Mouse (Mus musculus) embryonic facial prominence, embryonic 13.5 days (tissue): ENCODE results near the gene Hoxa7. TPM values are rescaled to one million over a fixed set of nuclear protein-coding genes. Genes with fewer than 3 reads are reported as not detected.

ENCODE experiments used
- ATAC-seq: fragments of 200-750 bp; cut with Nextera tagmentation; 2 replicates; pipeline ENCODE4 v1.8.0; 2017; ENCODE audit warnings: low read depth; ENCODE audit not compliant: insufficient number of reproducible peaks, insufficient read depth, low FRiP score, low TSS enrichment
- H3K27ac ChIP-seq: fragments of 300-500 bp; sonication (generic); 2 replicates; pipeline ENCODE4 v1.5.1; 2015; ENCODE audit warnings: moderate library complexity, mild to moderate bottlenecking, inconsistent platforms
- H3K27me3 ChIP-seq: fragments of 300-500 bp; sonication (generic); 2 replicates; pipeline ENCODE4 v1.6.1; 2015; ENCODE audit warnings: mild to moderate bottlenecking, inconsistent platforms
- H3K36me3 ChIP-seq: fragments of 300-500 bp; sonication (generic); 2 replicates; pipeline ENCODE4 v1.6.1; 2015; ENCODE audit warnings: mild to moderate bottlenecking, inconsistent platforms
- H3K4me1 ChIP-seq: fragments of 300-500 bp; sonication (generic); 2 replicates; pipeline ENCODE4 v1.6.1; 2015; ENCODE audit warnings: inconsistent platforms
- H3K4me2 ChIP-seq: fragments of 300-500 bp; sonication (generic); 2 replicates; pipeline ENCODE4 v1.6.1; 2015; ENCODE audit warnings: moderate library complexity, mild to moderate bottlenecking, inconsistent platforms
- H3K4me3 ChIP-seq: fragments of 300-500 bp; sonication (generic); 2 replicates; pipeline ENCODE4 v1.5.1; 2015; ENCODE audit warnings: mild to moderate bottlenecking, inconsistent platforms
- H3K9ac ChIP-seq: fragments of 300-500 bp; sonication (generic); 2 replicates; pipeline ENCODE4 v1.6.1; 2015; ENCODE audit warnings: mild to moderate bottlenecking, inconsistent platforms
- H3K9me3 ChIP-seq: fragments of 300-500 bp; sonication (generic); 2 replicates; pipeline ENCODE4 v1.6.1; 2016; ENCODE audit warnings: inconsistent platforms
- WGBS: fragments of 180-500 bp; shearing (Covaris S2); methylation state at CpG from one replicate; pipeline ENCODE4 v1.1.7; 2015; ENCODE audit warnings: mixed read lengths; 5-methylcytosine and 5-hydroxymethylcytosine counted together
- polyA plus RNA-seq: library from polyadenylated mRNA; unstranded; fragments of >200 nt; fragmentation: Nextera tagmentation; extraction: Ambion mirVana; gene quantifications from 2 replicates; pipeline ENCODE4 v1.2.1, GENCODE M21; 2015

Hoxa7 gene
- polyA plus RNA-seq, 1 experiment from 2014 or later = not detected

- Histone ChIP-seq H3K4me2 (no peak overlapping the region), H3K4me1 (no peaks in the 10 kb centered on the region), H3K9ac (no peak overlapping the region), H3K27ac (no peak overlapping the region), H3K9me3 (no peaks in the 10 kb centered on the region), H3K36me3 (no peaks in the 10 kb centered on the region), H3K27me3 (peaks cover 100% of the 10 kb centered on the region), H3K4me3 (no peak overlapping the region)
- 2% methylated on average over 3 of the region's 3 CpGs for WGBS
- ATAC-seq = no peak
Observed at GRCm38 (mm10) chr6:52180726-52181125, 40.9 kb downstream of the Hoxa7 start.

- Histone ChIP-seq H3K9me3 (no peaks in the 10 kb centered on the region), H3K36me3 (no peaks in the 10 kb centered on the region), H3K27me3 (peaks cover 100% of the 10 kb centered on the region), H3K4me2 (no peak overlapping the region), H3K27ac (no peak overlapping the region), H3K4me1 (no peaks in the 10 kb centered on the region), H3K9ac (no peak overlapping the region), H3K4me3 (no peak overlapping the region)
- 1% methylated on average over 11 of the region's 11 CpGs for WGBS
- no peak for ATAC-seq
Observed at GRCm38 (mm10) chr6:52180213-52180710, 41.4 kb downstream of the Hoxa7 start.

DNA sequence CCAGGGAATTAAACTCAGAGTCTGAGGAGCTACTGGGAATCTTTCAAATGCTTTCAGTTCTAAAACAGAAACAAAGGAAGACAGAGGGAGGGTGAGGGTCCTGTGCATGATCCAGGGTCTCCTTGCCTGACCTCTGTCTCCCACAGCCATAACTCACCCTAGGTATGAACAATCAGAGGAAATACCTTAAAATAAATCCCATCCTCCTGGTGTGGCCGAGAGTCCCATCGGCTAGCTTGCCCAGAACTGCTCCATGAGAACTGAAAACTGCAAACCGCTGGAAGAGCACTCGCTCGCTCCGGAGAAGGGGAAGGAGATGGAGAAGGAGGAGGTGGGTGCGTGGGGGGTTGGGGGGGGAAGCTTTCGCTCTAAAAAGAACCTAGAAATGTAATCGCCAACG is 42.0 kb downstream of the Hoxa7 start:
- Histone ChIP-seq H3K9me3 (no peaks in the 10 kb centered on the region), H3K27me3 (peaks cover 100% of the 10 kb centered on the region), H3K9ac (no peak overlapping the region), H3K36me3 (no peaks in the 10 kb centered on the region), H3K4me3 (no peak overlapping the region), H3K27ac (no peak overlapping the region), H3K4me1 (no peaks in the 10 kb centered on the region), H3K4me2 (no peak overlapping the region)
- 2% methylated on average over 10 of the region's 10 CpGs for WGBS
- ATAC-seq = no peak

GRCm38 (mm10) chr6:52178918-52179665 is 42.6 kb downstream of the Hoxa7 start:
- Histone ChIP-seq H3K9ac (no peak overlapping the region), H3K4me3 (no peak overlapping the region), H3K9me3 (no peaks in the 10 kb centered on the region), H3K4me2 (no peak overlapping the region), H3K27me3 (peaks cover 99% of the 10 kb centered on the region), H3K36me3 (no peaks in the 10 kb centered on the region), H3K27ac (no peak overlapping the region), H3K4me1 (no peaks in the 10 kb centered on the region)
- WGBS = 0% methylated on average over 4 of the region's 4 CpGs
- ATAC-seq = no peak

GRCm38 (mm10) chr6:52177806-52178205 is 43.8 kb downstream of the Hoxa7 start:
- no peak for ATAC-seq
- Histone ChIP-seq H3K4me3 (no peak overlapping the region), H3K36me3 (no peaks in the 10 kb centered on the region), H3K9me3 (no peaks in the 10 kb centered on the region), H3K4me2 (no peak overlapping the region), H3K9ac (no peak overlapping the region), H3K27me3 (peaks cover 99% of the 10 kb centered on the region), H3K4me1 (peaks cover 1% of the 10 kb centered on the region; the same call in 1 of the 2 replicates), H3K27ac (no peak overlapping the region)
- WGBS = 1% methylated on average over 9 of the region's 9 CpGs

- WGBS = under 1% methylated on average over 36 of the region's 36 CpGs
- peaks cover 99% of the 10 kb centered on the region for H3K27me3 ChIP-seq
- no peak within 1 kb of the TSS for H3K4me3 ChIP-seq
- no peak within 1 kb of the TSS for H3K27ac ChIP-seq
- H3K4me2 ChIP-seq = no peak within 1 kb of the TSS
- peaks cover 7% of the 10 kb centered on the region for H3K4me1 ChIP-seq
- no peak for ATAC-seq
- H3K9me3 ChIP-seq = no peaks in the 10 kb centered on the region
- no peaks in the 10 kb centered on the region for H3K36me3 ChIP-seq
- H3K9ac ChIP-seq = no peak within 1 kb of the TSS
Observed at GRCm38 (mm10) chr6:52177061-52177735, 44.5 kb downstream of the Hoxa7 start, which contains the start of gene 5730596B20Rik. Gene 5730596B20Rik (plus strand): TSS chr6:52177498.

DNA sequence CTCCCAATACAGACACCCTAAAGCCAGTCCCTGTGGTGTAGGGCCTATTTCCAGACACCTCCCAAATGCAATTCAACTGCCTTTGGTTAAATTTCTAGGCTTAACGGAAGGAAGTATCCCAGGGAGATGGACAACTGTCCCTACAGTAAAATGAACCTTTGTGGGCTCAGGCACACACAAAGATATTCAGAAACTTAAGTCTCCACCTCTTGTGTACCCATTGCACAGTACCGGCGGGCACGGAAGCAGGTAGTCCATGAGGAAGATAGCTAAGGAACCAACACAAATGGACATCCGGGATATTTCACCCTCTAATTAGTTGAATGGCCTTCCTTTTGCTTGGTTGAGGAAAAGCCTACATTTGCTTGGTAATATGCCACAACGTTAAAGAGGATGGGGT is 45.3 kb downstream of the Hoxa7 start:
- H3K27ac ChIP-seq = no peak overlapping the region
- peaks cover 7% of the 10 kb centered on the region for H3K4me1 ChIP-seq
- H3K4me2 ChIP-seq = no peak overlapping the region
- ATAC-seq = no peak
- no peaks in the 10 kb centered on the region for H3K9me3 ChIP-seq
- peaks cover 99% of the 10 kb centered on the region for H3K27me3 ChIP-seq
- H3K9ac ChIP-seq = no peak overlapping the region
- no peaks in the 10 kb centered on the region for H3K36me3 ChIP-seq
- 0% methylated on average over 6 of the region's 6 CpGs for WGBS
- H3K4me3 ChIP-seq = no peak overlapping the region

DNA sequence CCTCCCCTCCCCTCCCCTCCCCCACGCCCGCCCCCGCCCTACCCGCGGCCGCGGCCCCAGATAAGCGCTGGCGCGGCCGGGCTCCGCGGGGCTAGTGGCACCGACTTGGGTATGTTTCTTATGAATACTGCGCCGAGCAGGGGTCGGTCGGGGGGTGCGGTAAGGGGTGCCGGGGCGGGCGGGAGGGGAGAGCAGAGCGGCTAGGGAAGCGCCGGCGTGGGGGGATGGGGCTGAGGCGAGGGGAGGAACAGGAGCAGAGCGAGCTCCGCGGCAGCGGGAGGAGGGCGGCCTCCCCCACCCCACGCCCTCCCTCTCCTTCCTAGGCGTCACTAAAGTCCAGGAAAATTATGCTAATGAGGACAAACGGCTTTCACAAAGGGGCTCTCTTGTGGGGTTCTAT is 45.8 kb downstream of the Hoxa7 start:
- no peak overlapping the region for H3K4me2 ChIP-seq
- 0% methylated on average over 24 of the region's 35 CpGs for WGBS
- H3K27me3 ChIP-seq = peaks cover 99% of the 10 kb centered on the region
- no peaks in the 10 kb centered on the region for H3K36me3 ChIP-seq
- H3K4me1 ChIP-seq = peaks cover 7% of the 10 kb centered on the region
- H3K9ac ChIP-seq = no peak overlapping the region
- no peak overlapping the region for H3K27ac ChIP-seq
- no peak for ATAC-seq
- H3K9me3 ChIP-seq = no peaks in the 10 kb centered on the region
- H3K4me3 ChIP-seq = peak overlapping the region; percentile 11; the same call in 1 of the 2 replicates

- Histone ChIP-seq H3K9ac (no peak overlapping the region), H3K36me3 (no peaks in the 10 kb centered on the region), H3K9me3 (no peaks in the 10 kb centered on the region), H3K4me1 (peaks cover 10% of the 10 kb centered on the region), H3K4me3 (peak overlapping the region; percentile 11; the same call in 1 of the 2 replicates), H3K4me2 (no peak overlapping the region), H3K27me3 (peaks cover 99% of the 10 kb centered on the region), H3K27ac (no peak overlapping the region)
- no peak for ATAC-seq
- WGBS = under 1% methylated on average over 40 of the region's 41 CpGs
Observed at GRCm38 (mm10) chr6:52174968-52175751, 46.5 kb downstream of the Hoxa7 start.

- Histone ChIP-seq H3K4me1 (peaks cover 12% of the 10 kb centered on the region), H3K27me3 (peaks cover 99% of the 10 kb centered on the region), H3K4me3 (no peak overlapping the region), H3K36me3 (no peaks in the 10 kb centered on the region), H3K4me2 (no peak overlapping the region), H3K9ac (no peak overlapping the region), H3K9me3 (no peaks in the 10 kb centered on the region), H3K27ac (no peak overlapping the region)
- 2% methylated on average over 4 of the region's 4 CpGs for WGBS
- ATAC-seq = no peak
Observed at GRCm38 (mm10) chr6:52173648-52174047, 48.0 kb downstream of the Hoxa7 start.

DNA sequence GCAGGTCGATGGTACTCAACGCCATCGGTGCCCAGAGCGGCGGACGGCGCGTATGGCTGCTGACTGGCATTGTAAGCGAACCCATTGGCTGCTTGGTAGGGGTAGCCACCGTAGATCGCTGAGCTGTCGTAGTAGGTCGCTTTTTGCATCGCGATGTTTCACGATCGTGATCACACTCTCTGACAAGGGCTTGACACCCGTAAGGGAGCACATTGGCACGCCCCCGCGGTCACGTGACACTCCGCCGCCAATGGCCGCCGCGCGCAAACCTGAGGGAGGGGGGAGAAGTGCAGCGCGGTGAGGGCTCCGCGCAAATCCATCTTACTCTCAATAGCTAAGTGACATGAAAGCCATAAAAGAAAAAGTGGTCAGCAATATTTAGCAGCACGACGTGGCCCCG is 49.2 kb downstream of the Hoxa7 start:
- ATAC-seq = no peak
- H3K4me1 ChIP-seq = peaks cover 13% of the 10 kb centered on the region
- peak overlapping the region; percentile 23 for H3K4me3 ChIP-seq
- H3K27me3 ChIP-seq = peaks cover 99% of the 10 kb centered on the region
- under 1% methylated on average over 35 of the region's 35 CpGs for WGBS
- peak overlapping the region; percentile 48 for H3K4me2 ChIP-seq
- H3K9me3 ChIP-seq = no peaks in the 10 kb centered on the region
- H3K36me3 ChIP-seq = no peaks in the 10 kb centered on the region
- no peak overlapping the region for H3K27ac ChIP-seq
- H3K9ac ChIP-seq = no peak overlapping the region
